Mouse (Mus musculus) left cerebral cortex, adult 8-10 months (tissue): ENCODE data around the gene Chrna4. TPM values are rescaled to one million over a fixed set of nuclear protein-coding genes. Genes with fewer than 3 reads are reported as not detected.
A peak's percentile ranks its signal among the peaks of the same experiment; 100 is the strongest.

Experiments
- DNase-seq, 2 experiments: peaks; one replicate each; pipeline ENCODE4 v3.0.0; 2022; ENCODE audit warnings: low spot score in 2 of 2
- total RNA-seq, 4 experiments: library from RNA; stranded (reverse); gene quantifications; 2 replicates each; pipeline ENCODE4 v1.2.4; 2022

Chrna4 gene
- total RNA-seq, 4 experiments from 2014 or later, result 37.9 to 43.7 (median 41.7) TPM

DNA sequence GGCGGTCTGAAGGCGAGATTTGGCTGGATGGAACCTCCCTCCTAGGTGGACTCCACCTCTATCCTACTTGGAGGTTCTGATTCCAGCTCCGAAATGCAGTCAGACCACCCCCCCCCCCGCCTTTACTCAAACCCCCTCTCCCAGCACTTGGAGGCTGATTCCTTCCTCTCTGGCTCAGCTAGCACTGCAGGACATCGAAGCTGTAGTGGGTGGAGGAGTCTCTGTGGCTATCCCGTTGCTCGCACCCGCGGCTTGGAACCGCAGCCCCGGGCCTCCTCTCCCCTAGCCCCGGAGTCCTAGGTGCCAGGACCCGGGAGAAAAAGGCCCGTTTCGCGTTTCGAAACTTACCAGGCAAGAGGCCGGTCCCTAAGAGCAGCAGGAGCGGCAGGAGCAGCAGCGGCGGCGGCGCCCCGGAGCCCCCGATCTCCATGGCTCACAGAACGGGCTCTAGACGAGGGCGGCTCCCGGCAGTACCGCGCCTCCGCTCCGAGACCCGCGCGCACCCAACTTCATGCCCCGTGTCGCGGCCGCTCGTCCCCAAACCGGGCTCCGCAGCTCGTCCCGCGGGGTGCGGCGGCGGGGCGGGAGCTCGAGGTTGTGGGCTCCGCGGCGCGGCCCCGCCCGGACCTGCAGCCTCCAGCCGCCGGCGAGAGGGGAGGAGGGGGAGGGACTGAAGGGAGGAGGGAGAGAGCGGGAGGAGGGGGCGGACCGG, 4.5 kb downstream of the Chrna4 start:
- no peak for DNase-seq

DNA sequence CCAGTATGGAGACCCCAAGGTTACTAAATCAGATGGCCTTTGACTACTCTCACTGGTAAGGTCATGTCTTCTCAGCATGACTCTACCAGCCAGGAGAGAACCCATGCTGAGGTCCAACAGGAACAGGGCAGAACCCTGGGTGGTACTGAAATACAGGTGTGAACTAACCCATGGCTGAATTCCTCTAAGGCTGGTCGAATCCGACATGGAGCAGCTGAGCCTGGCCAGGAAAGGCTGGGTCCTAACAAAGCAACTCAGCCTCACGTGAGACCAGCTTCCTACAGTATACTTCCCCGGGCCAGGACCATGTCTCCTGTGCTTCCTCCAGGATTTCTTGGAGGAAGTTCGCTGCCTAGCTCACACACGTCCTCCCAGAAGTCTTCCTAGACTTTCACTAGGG, 6.8 kb downstream of the Chrna4 start:
- DNase-seq, result no peak

DNA sequence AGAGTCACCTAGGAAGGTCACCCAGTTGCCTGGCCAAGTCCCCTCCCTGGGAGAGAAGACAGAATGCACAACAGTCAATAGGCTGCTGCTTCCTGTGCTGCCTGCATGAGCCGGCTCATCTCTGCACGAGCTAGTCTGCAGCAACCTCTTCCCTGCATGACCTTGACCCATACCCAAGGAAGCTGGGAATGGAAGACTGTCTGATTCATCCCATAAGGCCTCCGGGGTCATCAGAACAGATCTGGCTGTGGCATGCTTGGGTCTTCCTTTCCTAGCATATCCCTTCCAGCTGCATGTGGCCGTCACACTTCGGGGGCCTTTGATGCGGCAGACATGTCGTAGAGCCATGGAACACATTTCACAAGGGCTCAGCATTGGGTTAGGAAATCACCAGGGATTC, 8.2 kb downstream of the Chrna4 start:
- no peak for DNase-seq

DNA sequence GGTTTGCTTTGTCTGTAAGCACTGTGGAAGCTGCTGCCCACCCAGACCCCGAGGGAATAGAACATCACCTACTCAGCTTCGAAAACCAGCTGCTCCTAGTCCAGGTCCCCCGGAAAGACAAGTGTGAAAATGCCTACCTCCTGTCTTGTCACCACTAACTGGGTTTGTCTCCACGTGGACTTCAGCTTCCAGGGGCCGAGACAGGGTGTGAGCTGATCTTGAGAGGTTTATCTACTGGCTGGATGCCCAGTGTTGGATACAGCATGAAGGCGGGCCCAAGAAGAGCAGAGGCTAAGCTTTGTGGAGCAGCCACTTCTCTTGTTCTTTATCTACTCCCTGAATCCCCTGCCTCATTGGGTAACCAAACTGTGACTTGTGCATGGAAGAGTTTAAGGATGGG, 10.0 kb downstream of the Chrna4 start:
- no peak for DNase-seq

DNA sequence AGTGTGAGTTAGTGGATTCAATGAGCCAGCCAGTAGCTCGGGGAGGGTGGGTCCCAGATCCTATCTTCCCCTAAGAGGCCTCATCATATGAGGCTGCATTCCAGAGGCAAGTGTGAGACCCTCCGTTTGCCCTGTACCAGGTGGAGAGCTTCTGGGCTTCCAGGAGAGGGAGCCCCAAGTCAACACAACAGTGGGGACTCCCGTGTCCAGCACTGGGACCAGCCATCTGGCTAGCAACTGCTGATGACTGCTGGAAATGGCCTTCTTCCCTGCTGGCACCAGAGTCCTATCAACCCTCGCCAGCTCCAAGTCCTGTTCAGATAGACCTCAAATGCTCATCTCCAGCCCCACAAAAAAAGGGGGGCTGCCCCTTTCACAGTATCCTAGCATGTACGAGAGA, 10.9 kb downstream of the Chrna4 start:
- DNase-seq, result no peak

DNA sequence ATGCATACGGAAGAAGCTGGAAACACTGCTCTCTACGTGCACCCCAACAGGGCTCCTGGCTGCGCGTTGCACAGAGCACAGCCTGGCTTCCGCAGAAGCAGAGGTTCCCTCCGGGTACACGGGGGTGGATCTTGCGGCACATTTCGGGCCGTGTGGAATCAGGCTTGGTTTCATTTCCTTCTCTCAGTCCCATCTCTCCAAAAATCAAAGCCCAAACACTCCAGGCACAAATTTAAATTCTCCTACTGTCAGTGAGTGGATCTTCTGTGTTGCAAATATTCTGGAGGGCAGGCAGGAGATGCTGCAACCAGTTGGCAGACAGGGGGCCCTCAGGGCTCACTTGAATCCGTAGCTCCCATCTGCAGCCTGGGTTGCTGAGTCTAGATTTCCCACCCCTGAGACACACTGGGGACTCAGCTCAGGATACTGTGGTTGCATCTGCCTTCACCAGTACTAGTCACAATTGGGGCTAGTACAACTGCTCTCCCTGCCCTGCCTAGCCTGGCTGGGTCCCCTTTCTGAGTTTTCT, 11.9 kb downstream of the Chrna4 start:
- DNase-seq, result peak in 1 of 2 experiments; percentile 34

DNA sequence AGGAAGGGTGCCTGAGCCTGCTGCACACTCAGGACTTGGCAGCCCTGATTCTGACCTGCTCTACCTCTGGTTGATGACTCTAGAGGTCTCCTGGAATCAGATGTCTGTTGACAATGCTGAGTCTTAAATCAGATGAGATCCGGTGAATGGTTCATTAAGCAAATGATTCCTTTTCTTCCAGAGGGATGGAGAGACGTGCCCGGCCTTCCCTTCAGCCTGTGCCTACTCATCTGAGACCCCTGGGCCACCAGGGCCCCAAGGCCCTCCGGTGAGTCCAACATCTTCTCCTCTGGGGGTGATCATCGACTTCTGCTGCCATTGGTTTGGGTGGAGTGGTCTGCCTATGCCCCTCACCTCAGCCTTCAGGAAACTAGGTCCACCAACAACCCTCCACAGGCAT, 35.0 kb downstream of the Chrna4 start:
- DNase-seq, result no peak

DNA sequence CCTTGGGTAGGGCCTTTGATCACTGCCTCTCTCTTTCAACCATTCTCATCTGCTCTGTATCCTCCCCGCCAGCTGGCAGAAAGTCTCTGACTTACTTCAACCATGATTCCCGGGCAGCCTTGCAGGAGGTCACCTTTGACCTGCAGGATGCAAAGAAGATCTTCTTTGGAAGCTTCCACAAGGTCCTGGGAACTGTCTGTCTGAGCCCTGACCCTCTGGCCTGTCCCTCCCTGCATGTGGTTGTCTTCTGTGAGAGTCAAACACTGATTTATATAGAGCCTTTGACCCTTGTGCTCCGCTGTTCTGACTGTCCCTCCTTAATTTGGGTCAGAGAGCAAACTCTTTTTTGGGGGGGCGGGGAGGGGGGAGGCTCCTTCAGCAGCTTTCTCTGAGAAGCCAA, 36.3 kb downstream of the Chrna4 start:
- DNase-seq, result no peak

DNA sequence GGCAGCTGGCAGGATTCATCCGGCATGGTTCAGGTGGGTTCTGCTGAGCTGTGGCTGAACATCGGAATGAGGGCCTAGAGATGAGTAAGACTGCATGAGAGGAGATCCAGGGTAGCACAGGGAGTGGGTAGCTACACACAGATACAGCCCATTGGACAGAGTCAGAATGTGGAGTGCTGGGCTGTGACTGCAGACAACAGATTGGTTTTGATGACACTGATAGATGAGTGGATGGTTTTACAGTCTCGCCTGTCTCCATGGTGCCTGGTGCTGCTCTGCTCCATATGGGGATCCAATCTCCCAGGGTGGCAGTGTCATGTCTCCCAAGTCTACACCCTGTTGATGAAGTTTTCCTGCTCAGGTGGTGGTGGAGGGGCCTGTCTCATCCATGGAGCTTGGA, 46.4 kb downstream of the Chrna4 start:
- DNase-seq, result no peak

DNA sequence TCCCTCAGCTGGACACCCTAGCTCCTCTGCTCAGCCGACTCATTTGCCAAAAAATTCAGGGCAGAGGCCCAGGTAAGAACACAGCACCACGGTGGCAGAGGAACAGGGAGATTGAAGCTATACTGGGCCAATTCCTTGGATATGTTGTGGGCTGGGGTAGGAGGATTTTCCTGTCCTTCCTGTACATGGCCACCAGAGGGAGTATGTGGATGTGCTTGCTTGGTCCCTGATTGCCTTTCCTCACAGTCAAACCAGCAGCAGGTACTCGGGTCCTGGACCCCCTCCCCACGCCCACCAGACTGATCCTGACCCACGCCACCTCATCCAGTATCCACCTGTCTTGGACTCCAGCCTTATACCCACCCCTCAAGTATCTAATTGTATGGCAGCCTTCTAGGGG, 46.9 kb downstream of the Chrna4 start:
- DNase-seq, result peak; percentile 28 to 39

DNA sequence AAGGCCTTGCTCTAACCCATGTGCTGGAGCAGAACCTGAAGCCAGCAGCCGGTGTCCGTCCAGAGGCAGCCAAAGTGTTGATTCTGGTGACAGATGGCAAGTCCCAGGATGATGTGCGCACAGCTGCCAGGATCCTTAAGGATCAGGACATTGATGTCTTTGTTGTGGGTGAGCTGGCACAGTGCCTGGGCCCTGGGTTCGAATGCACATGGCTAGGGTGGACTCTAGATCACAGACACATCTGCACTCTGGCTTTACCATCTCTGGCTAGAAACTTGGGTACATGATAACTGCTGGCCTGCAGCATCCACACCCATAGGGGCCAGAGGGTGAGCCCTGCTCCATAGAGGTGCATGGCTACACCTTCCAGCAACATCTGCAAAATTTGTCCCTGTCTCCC, 47.9 kb downstream of the Chrna4 start:
- DNase-seq, result no peak

DNA sequence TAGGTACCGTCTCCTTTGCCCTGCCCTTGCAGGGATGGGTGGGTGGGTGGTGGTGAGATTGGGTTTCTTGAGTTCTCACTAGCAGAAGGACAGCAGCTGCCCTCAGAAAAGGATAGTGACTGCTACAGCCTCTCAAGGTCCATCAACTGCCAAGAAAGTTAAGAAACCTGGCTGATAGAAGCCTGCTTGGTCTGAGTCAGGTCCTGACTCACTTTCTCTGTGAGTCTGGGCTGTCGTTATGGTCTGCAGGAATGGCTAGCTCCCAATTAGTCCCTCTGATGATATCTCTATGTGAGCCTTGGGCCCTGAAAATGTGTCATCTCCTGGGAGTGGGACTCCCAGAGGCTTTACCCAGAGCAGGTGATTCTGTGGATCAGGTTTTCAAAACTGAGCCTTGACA, 49.0 kb downstream of the Chrna4 start:
- no peak for DNase-seq

DNA sequence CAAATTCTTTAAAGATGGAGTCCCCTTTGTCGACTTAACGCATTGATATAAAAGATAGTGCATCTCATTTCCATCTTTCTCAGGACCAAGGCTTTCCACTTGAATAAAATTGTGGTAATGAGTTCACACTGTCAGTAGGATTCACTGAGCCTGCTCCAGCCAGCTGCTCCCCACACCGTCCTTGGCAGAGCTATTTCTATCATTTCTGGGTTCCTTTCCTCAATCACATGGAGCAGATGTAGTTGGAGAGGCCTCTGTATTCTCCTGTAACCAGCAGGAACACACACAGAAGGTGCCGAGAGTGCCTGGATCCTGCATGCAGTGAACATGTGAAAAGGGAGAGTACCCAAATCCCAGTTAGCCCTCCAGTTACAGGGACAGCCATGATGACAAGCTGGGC, 53.0 kb downstream of the Chrna4 start:
- no peak for DNase-seq

DNA sequence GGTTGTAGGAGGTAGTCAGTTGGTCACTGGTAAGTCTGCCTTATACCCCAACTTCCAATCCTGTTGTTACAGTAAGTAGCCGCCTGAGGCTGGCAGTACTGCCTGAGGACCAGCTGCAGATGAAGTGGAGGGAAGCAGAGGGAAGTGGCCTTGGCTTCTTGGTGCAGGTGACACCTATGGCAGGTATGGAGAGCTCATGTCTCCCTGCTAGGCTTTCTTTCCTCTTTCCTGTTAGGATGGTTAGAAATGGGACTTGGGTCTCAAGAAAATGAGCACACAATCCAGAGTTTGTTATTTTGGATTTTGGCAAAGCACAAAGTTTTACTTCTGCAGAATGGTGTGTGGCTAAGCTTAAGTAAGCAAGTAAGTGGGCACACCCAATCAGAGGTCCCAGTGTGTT, 54.4 kb downstream of the Chrna4 start:
- DNase-seq, result no peak

DNA sequence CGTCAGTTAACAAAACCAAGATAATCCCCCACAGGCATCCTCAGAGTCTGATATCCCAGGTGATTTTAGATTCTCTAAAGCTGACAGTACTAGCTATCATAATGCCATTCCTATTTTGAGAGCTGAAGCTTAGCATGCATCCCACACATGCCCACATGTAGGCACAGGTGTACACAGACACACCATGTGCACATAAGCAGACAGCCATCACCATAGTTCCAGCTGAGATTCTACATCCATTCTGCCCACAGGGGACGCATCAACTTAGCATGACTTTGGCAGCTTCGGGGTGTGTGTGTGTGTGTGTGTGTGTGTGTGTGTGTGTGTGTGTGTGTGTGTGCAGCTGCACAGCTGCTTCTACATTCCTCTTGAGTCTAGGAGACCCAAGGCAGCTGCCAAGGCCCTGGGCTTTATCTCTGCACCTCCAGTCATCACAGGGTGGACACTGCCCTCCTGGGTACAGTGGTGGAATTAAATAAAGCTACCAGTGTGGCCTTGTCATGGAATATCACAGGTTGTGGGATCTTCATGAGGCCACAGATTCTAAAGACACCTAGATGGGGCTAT, 54.9 kb downstream of the Chrna4 start:
- no peak for DNase-seq

DNA sequence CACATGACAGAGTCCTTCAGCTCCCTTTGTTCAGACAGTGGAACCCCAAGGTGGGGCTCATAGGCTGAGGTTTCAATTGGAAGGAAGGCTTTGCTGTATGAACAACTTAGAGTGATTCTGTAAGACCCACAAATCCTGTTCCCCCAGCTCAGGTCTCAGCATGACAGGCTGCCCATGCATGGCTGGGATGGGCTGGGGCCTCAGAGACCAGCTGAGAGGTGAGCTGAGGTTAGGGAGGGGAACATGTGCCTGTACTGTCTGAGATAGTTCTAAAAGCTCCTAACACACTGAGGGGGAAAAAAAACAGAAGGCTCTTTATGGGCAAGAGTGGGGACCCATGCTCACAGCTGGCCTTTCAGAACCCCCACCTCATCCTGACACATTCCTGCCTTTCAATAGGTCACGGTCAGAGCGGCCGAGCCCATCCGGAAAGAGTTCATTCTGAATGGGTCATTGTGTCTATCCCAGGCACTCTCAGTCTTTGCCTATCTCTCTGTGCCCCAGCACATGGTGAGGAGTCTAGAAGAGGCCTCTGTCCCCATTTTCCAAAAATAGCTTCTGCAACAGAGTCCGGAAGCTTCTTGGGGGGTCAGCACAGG, 55.8 kb downstream of the Chrna4 start:
- no peak for DNase-seq

DNA sequence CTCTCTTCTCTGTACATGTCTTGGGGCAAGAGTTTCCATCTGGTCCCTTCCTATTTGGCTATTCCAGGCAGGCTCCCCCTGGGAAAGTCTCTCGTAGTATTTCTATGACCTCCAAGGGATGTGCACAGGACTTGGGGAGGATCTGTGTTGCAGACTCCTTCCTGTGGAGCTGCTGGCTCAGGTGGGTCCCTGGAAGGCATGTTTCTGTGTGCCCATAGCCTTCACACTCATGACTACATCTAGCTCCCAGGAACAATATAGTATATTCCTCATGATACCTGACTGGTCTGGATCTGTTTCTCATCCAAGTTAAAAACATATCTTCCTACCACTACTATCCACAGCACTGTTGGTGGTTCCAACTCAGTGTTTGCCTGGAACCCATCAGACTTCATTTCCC, 56.3 kb downstream of the Chrna4 start:
- DNase-seq, result no peak

DNA sequence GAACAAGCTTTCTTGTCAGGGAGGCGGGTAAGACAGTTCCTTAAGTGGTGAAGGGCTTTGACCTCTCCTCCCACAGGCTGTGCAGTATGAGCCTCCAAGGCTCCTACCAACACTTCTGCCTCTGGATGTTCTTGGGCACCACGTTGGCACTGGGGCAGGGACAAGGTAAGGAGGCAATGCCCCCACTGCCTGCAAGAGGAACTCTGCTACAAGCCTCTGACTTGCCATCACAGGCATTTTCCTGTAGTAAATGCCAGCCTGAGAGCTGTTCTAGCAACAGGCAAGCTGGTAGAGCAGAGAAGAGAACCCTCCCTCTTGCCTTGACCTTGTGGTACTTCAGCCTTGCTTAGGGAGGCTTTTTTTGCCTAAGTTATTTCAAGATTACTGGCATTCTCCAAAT, 56.9 kb downstream of the Chrna4 start, which contains the start of gene Col20a1:
TSS of gene Col20a1 (plus strand) at position 87 of the 400 bp plus-strand sequence.
- DNase-seq, result no peak

DNA sequence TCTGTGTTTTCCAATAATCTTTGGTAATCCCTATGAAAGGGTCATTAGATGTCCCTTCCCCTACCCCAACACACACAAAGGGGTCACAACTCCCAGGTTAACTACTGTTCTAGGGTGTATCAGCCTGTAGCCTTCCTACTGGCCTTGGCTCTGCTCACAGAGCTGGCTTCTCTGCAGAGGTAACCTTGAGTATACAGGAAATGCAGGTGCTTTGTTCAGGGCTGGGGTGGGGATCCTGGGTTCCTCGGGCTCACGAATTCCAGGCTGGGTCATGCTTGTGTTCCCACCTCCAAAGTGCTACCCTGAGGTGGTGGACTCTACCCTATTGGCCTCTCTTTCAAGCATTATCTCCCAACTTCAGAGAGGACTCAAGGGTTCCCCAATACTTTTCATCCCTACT, 57.7 kb downstream of the Chrna4 start:
- no peak for DNase-seq

DNA sequence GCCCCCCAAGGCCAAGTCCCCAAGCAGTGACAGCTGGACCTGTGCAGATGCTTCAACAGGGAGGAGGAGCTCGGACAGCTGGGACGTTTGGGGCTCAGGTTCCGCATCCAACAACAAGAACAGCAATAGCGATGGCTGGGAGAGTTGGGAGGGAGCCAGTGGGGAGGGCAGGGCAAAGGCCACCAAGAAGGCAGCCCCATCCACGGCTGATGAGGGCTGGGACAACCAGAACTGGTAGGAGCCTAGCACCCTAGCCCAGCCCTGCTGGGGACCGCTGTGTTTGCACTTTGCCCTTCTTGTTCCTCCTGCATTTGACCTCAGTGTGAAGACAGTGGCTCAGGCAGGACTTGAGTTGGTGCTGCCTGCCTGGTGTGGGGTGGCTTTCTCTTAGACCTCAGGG, 62.2 kb downstream of the Chrna4 start:
- no peak for DNase-seq
